Mouse (Mus musculus) heart, embryonic 15.5 days (tissue): ENCODE results near the gene Camk2b. TPM values are rescaled to one million over a fixed set of nuclear protein-coding genes. Genes with fewer than 3 reads are reported as not detected.
"Not testable (repeated sequence)": the region's sequence is repeated elsewhere in the genome, so short reads cannot be mapped to it uniquely, and the experiment has no call there.

ENCODE experiments used
- ATAC-seq: fragments of 200-750 bp; cut with Nextera tagmentation; replicated peaks from 2 replicates; pipeline ENCODE4 v1.8.0; 2017; ENCODE audit warnings: low read depth, moderate TSS enrichment; ENCODE audit not compliant: insufficient number of reproducible peaks, insufficient read depth, low FRiP score
- H3K27ac ChIP-seq: fragments of 300-500 bp; sonication (generic); 2 replicates; pipeline ENCODE4 v1.5.1; 2015; ENCODE audit warnings: mild to moderate bottlenecking, inconsistent platforms
- H3K27me3 ChIP-seq: fragments of 300-500 bp; sonication (generic); 2 replicates; pipeline ENCODE4 v1.6.1; 2015; ENCODE audit warnings: inconsistent platforms
- H3K36me3 ChIP-seq: fragments of 300-500 bp; sonication (generic); 2 replicates; pipeline ENCODE4 v1.6.1; 2015; ENCODE audit warnings: mild to moderate bottlenecking, inconsistent platforms
- H3K4me1 ChIP-seq: fragments of 300-500 bp; sonication (generic); replicated peaks from 2 replicates; pipeline ENCODE4 v1.6.1; 2015; ENCODE audit warnings: inconsistent platforms
- H3K4me2 ChIP-seq: fragments of 300-500 bp; sonication (generic); 2 replicates; pipeline ENCODE4 v1.6.1; 2015; ENCODE audit warnings: inconsistent platforms, mild to moderate bottlenecking, moderate library complexity
- H3K4me3 ChIP-seq: fragments of 300-500 bp; sonication (generic); 2 replicates; pipeline ENCODE4 v1.5.1; 2015; ENCODE audit warnings: mild to moderate bottlenecking, inconsistent platforms
- H3K9ac ChIP-seq: fragments of 300-500 bp; sonication (generic); 2 replicates; pipeline ENCODE4 v1.6.1; 2015; ENCODE audit warnings: mild to moderate bottlenecking, inconsistent platforms
- H3K9me3 ChIP-seq: fragments of 300-500 bp; sonication (generic); replicated peaks from 2 replicates; pipeline ENCODE4 v1.6.1; 2016; ENCODE audit warnings: inconsistent platforms
- WGBS: fragments of 180-500 bp; shearing (Covaris S2); methylation state at CpG from one replicate; pipeline ENCODE4 v1.1.7; 2015; ENCODE audit warnings: mixed read lengths; 5-methylcytosine and 5-hydroxymethylcytosine counted together
- polyA plus RNA-seq: library from polyadenylated mRNA; unstranded; fragments of >200 nt; fragmentation: Nextera tagmentation; extraction: Ambion mirVana; gene quantifications from 2 replicates; pipeline ENCODE4 v1.2.1, GENCODE M21; 2015

Gene Camk2b
- 2.8 and 3.5 TPM in 2 replicates for polyA plus RNA-seq

- no peak for ATAC-seq
- Histone ChIP-seq H3K27ac (no peak within 1 kb of the TSS), H3K36me3 (no peaks in the 10 kb centered on the region), H3K4me3 (peak within 1 kb of the TSS; percentile 64), H3K9ac (peak within 1 kb of the TSS; percentile 10), H3K9me3 (no peaks in the 10 kb centered on the region), H3K4me1 (peaks cover 25% of the 10 kb centered on the region), H3K27me3 (peaks cover 92% of the 10 kb centered on the region), H3K4me2 (peak within 1 kb of the TSS; percentile 95)
- 14% methylated on average over 6 of the region's 6 CpGs for WGBS
Observed at GRCm38 (mm10) chr11:6066176-6066575, at the start of gene Camk2b. TSS of gene Camk2b (minus strand) at chr11:6066362.

- H3K9ac ChIP-seq: no peak overlapping the region
- ATAC-seq: no peak
- 93% methylated on average over 5 of the region's 5 CpGs for WGBS
- H3K36me3 ChIP-seq: peaks cover 39% of the 10 kb centered on the region
- no peak overlapping the region for H3K4me3 ChIP-seq
- H3K27me3 ChIP-seq: no peaks in the 10 kb centered on the region
- no peaks in the 10 kb centered on the region for H3K4me1 ChIP-seq
- no peaks in the 10 kb centered on the region for H3K9me3 ChIP-seq
- no peak overlapping the region for H3K4me2 ChIP-seq
- H3K27ac ChIP-seq: no peak overlapping the region
Observed at GRCm38 (mm10) chr11:6111734-6112484, 45.7 kb upstream of the Camk2b start.

GRCm38 (mm10) chr11:6109990-6110389, 43.8 kb upstream of the Camk2b start:
- Histone ChIP-seq H3K9ac (no peak overlapping the region), H3K4me3 (no peak overlapping the region), H3K4me2 (no peak overlapping the region), H3K27me3 (no peaks in the 10 kb centered on the region), H3K36me3 (peaks cover 43% of the 10 kb centered on the region), H3K9me3 (no peaks in the 10 kb centered on the region), H3K27ac (no peak overlapping the region), H3K4me1 (peaks cover 5% of the 10 kb centered on the region; the same call in 1 of the 2 replicates)
- ATAC-seq: no peak

GRCm38 (mm10) chr11:6108296-6108695, 42.1 kb upstream of the Camk2b start:
- H3K27me3 ChIP-seq: no peaks in the 10 kb centered on the region
- peaks cover 43% of the 10 kb centered on the region for H3K36me3 ChIP-seq
- H3K4me3 ChIP-seq: no peak overlapping the region
- H3K9ac ChIP-seq: no peak overlapping the region
- WGBS: 92% methylated on average over 5 of the region's 5 CpGs
- no peak for ATAC-seq
- no peak overlapping the region for H3K4me2 ChIP-seq
- H3K4me1 ChIP-seq: peaks cover 5% of the 10 kb centered on the region; the same call in 1 of the 2 replicates
- H3K9me3 ChIP-seq: no peaks in the 10 kb centered on the region
- no peak overlapping the region for H3K27ac ChIP-seq

DNA sequence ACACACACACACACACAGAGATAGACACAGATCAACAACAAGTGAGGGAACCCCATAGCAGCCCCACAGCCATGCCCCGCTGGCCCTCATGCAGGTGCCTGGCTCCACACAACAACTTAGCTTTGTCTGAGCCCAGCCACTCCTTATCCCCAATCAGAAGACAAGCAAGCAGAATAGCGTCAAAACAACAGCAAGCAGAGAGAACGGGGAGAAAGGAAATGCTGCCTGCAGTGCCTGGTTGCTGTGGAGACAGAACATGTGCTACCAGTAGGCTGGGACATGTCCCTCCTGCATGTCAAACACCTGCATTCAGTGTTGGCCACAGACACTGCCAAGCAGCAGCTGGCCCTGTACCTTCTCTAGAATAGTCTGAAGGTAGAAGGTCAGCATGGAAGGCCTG, 41.6 kb upstream of the Camk2b start:
- peaks cover 39% of the 10 kb centered on the region for H3K36me3 ChIP-seq
- no peak overlapping the region for H3K9ac ChIP-seq
- WGBS: 70% methylated on average over 3 of the region's 3 CpGs
- no peaks in the 10 kb centered on the region for H3K27me3 ChIP-seq
- no peak overlapping the region for H3K27ac ChIP-seq
- H3K4me3 ChIP-seq: no peak overlapping the region
- no peaks in the 10 kb centered on the region for H3K9me3 ChIP-seq
- ATAC-seq: no peak
- H3K4me2 ChIP-seq: no peak overlapping the region
- H3K4me1 ChIP-seq: peaks cover 5% of the 10 kb centered on the region; the same call in 1 of the 2 replicates

- ATAC-seq: no peak
- Histone ChIP-seq H3K9ac (no peak overlapping the region), H3K27me3 (no peaks in the 10 kb centered on the region), H3K4me1 (peaks cover 5% of the 10 kb centered on the region; the same call in 1 of the 2 replicates), H3K27ac (no peak overlapping the region), H3K9me3 (no peaks in the 10 kb centered on the region), H3K4me2 (no peak overlapping the region), H3K36me3 (peaks cover 20% of the 10 kb centered on the region; the same call in 1 of the 2 replicates), H3K4me3 (no peak overlapping the region)
- 75% methylated on average over 5 of the region's 5 CpGs for WGBS
Observed at GRCm38 (mm10) chr11:6104734-6105133, 38.6 kb upstream of the Camk2b start.

GRCm38 (mm10) chr11:6096637-6097036, 30.5 kb upstream of the Camk2b start:
- not testable (repeated sequence) for H3K4me3 ChIP-seq, H3K36me3 ChIP-seq, H3K4me2 ChIP-seq, ATAC-seq, H3K27ac ChIP-seq, H3K27me3 ChIP-seq, H3K9ac ChIP-seq, H3K9me3 ChIP-seq, H3K4me1 ChIP-seq
- 91% methylated on average over 3 of the region's 3 CpGs for WGBS

DNA sequence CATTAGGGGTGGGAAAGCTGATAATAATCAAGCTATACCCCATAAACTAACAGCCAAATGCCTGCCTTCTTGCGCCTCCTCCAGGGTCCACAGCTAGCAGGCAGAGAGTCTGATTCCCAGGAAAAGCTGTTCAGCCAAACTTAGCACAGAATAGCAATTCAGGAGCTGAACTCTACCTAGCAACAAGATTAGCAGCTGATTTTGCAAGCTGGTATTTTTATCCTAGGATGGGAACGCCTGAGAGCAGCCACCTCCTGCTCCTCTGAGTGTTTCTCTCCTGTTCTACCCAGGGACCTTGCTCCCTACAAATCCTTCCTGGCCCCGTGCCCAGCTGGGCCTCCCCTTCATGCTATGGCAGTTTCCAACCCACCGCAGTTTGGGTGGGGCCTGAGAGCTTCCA, 20.8 kb upstream of the Camk2b start:
- H3K9me3 ChIP-seq: no peaks in the 10 kb centered on the region
- no peaks in the 10 kb centered on the region for H3K27me3 ChIP-seq
- no peak overlapping the region for H3K4me3 ChIP-seq
- peaks cover 14% of the 10 kb centered on the region for H3K4me1 ChIP-seq
- no peak overlapping the region for H3K9ac ChIP-seq
- H3K36me3 ChIP-seq: no peaks in the 10 kb centered on the region
- no peak overlapping the region for H3K4me2 ChIP-seq
- 0 out of 2 replicates have a peak, but pooled peaks have one; percentile 22 for ATAC-seq
- WGBS: 30% methylated on average over 4 of the region's 4 CpGs
- H3K27ac ChIP-seq: peak overlapping the region; percentile 55

GRCm38 (mm10) chr11:6078737-6079136, 12.6 kb upstream of the Camk2b start:
- WGBS: 85% methylated on average over 2 of the region's 2 CpGs
- no peak overlapping the region for H3K4me2 ChIP-seq
- peaks cover 15% of the 10 kb centered on the region for H3K4me1 ChIP-seq
- H3K36me3 ChIP-seq: no peaks in the 10 kb centered on the region
- ATAC-seq: no peak
- H3K27ac ChIP-seq: no peak overlapping the region
- no peak overlapping the region for H3K9ac ChIP-seq
- no peak overlapping the region for H3K4me3 ChIP-seq
- 0 out of 2 replicates have a peak, but pooled peaks cover 2% of the 10 kb centered on the region for H3K27me3 ChIP-seq
- H3K9me3 ChIP-seq: no peaks in the 10 kb centered on the region

DNA sequence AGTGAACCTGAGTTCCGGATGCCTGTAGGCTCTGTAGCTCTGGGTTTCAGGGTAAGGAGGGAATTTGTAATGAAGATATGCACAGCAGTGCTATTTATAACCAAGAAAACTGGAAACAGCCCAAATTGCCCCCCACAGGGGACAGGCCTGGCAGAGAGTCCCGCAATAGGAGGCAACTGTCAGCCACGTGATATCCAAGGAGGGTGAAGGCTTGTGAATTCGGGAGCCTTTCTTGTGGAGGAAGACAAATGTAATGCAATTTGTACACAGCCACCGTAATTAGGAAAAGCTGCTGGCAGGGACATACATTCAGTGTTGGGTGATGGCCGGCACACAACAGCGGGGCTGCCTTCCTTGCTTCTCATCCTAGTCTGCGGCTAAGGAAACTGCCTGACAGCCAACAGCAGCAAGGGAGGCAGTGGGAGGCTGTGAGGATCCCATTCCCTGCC, 9.5 kb upstream of the Camk2b start:
- H3K36me3 ChIP-seq: no peaks in the 10 kb centered on the region
- no peak overlapping the region for H3K4me3 ChIP-seq
- H3K9me3 ChIP-seq: no peaks in the 10 kb centered on the region
- H3K9ac ChIP-seq: no peak overlapping the region
- H3K27me3 ChIP-seq: peaks cover 17% of the 10 kb centered on the region
- WGBS: 34% methylated on average over 8 of the region's 8 CpGs
- H3K4me1 ChIP-seq: peaks cover 15% of the 10 kb centered on the region
- ATAC-seq: peak; percentile 50; the same call in 1 of the 2 replicates
- peak overlapping the region; percentile 14 for H3K4me2 ChIP-seq
- peak overlapping the region; percentile 67 for H3K27ac ChIP-seq

GRCm38 (mm10) chr11:6068181-6068957, 2.2 kb upstream of the Camk2b start:
- WGBS: 9% methylated on average over 18 of the region's 19 CpGs
- no peak overlapping the region for H3K4me2 ChIP-seq
- no peak overlapping the region for H3K27ac ChIP-seq
- H3K4me1 ChIP-seq: peaks cover 25% of the 10 kb centered on the region
- no peaks in the 10 kb centered on the region for H3K36me3 ChIP-seq
- no peaks in the 10 kb centered on the region for H3K9me3 ChIP-seq
- H3K4me3 ChIP-seq: no peak overlapping the region
- H3K9ac ChIP-seq: no peak overlapping the region
- no peak for ATAC-seq
- peaks cover 88% of the 10 kb centered on the region for H3K27me3 ChIP-seq
